Mouse (Mus musculus) neural tube, embryonic 15.5 days (tissue): ENCODE measurements around the gene Ehd3. TPM values are rescaled to one million over a fixed set of nuclear protein-coding genes. Genes with fewer than 3 reads are reported as not detected.

Experiments
- ATAC-seq: fragments of 200-750 bp; cut with Nextera tagmentation; 2 replicates; pipeline ENCODE4 v1.8.0; 2017; ENCODE audit warnings: mild to moderate bottlenecking, moderate TSS enrichment, moderate library complexity; ENCODE audit not compliant: low FRiP score
- H3K27ac ChIP-seq: fragments of 300-500 bp; sonication (generic); replicated peaks from 2 replicates; pipeline ENCODE4 v1.5.1; 2015; ENCODE audit warnings: mild to moderate bottlenecking, inconsistent platforms
- H3K27me3 ChIP-seq: fragments of 300-500 bp; sonication (generic); replicated peaks from 2 replicates; pipeline ENCODE4 v1.6.1; 2015; ENCODE audit warnings: inconsistent platforms
- H3K36me3 ChIP-seq: fragments of 300-500 bp; sonication (generic); 2 replicates; pipeline ENCODE4 v1.6.1; 2015; ENCODE audit warnings: inconsistent platforms
- H3K4me1 ChIP-seq: fragments of 300-500 bp; sonication (generic); 2 replicates; pipeline ENCODE4 v1.6.1; 2015; ENCODE audit warnings: inconsistent platforms
- H3K4me2 ChIP-seq: fragments of 300-500 bp; sonication (generic); 2 replicates; pipeline ENCODE4 v1.6.1; 2015; ENCODE audit warnings: inconsistent platforms, mild to moderate bottlenecking, moderate library complexity
- H3K4me3 ChIP-seq: fragments of 300-500 bp; sonication (generic); replicated peaks from 2 replicates; pipeline ENCODE4 v1.5.1; 2015; ENCODE audit warnings: mild to moderate bottlenecking, inconsistent platforms
- H3K9ac ChIP-seq: fragments of 300-500 bp; sonication (generic); replicated peaks from 2 replicates; pipeline ENCODE4 v1.6.1; 2015; ENCODE audit warnings: mild to moderate bottlenecking, inconsistent platforms
- H3K9me3 ChIP-seq: fragments of 300-500 bp; sonication (generic); replicated peaks from 2 replicates; pipeline ENCODE4 v1.6.1; 2016; ENCODE audit warnings: inconsistent platforms
- WGBS: fragments of 180-500 bp; shearing (Covaris S2); methylation state at CpG from one replicate; pipeline ENCODE4 v1.1.7; 2015; ENCODE audit warnings: mixed read lengths; 5-methylcytosine and 5-hydroxymethylcytosine counted together
- polyA plus RNA-seq: library from polyadenylated mRNA; unstranded; fragments of >200 nt; fragmentation: Nextera tagmentation; extraction: Ambion mirVana; gene quantifications from 2 replicates; pipeline ENCODE4 v1.2.1, GENCODE M21; 2015

The Ehd3 gene
- polyA plus RNA-seq, 1 experiment from 2014 or later = 24.5 TPM

- ATAC-seq = no peak
- WGBS = 77% methylated on average over 4 of the region's 4 CpGs
Observed at GRCm38 (mm10) chr17:73853717-73854116, 49.8 kb downstream of the Ehd3 start.

GRCm38 (mm10) chr17:73869008-73869685, 65.2 kb downstream of the Ehd3 start:
- Histone ChIP-seq H3K4me2 (no peak overlapping the region), H3K27ac (no peak overlapping the region), H3K9me3 (no peaks in the 10 kb centered on the region), H3K27me3 (no peaks in the 10 kb centered on the region), H3K9ac (no peak overlapping the region), H3K36me3 (no peaks in the 10 kb centered on the region), H3K4me1 (no peaks in the 10 kb centered on the region), H3K4me3 (no peak overlapping the region)
- WGBS = 96% methylated on average over 9 of the region's 9 CpGs
- no peak for ATAC-seq

More at GRCm38 (mm10) chr17:73853717-73854116, 49.8 kb downstream of the Ehd3 start:
- no peaks in the 10 kb centered on the region for H3K27me3 ChIP-seq
- no peaks in the 10 kb centered on the region for H3K9me3 ChIP-seq
- H3K9ac ChIP-seq = no peak overlapping the region
- no peak overlapping the region for H3K27ac ChIP-seq
- no peaks in the 10 kb centered on the region for H3K36me3 ChIP-seq
- H3K4me3 ChIP-seq = no peak overlapping the region
- no peaks in the 10 kb centered on the region for H3K4me1 ChIP-seq
- H3K4me2 ChIP-seq = no peak overlapping the region

- ATAC-seq = no peak
- H3K27ac ChIP-seq = no peak overlapping the region
- H3K4me2 ChIP-seq = no peak overlapping the region
- WGBS = 94% methylated on average over 14 of the region's 14 CpGs
- H3K4me3 ChIP-seq = no peak overlapping the region
- no peaks in the 10 kb centered on the region for H3K36me3 ChIP-seq
- no peak overlapping the region for H3K9ac ChIP-seq
- no peaks in the 10 kb centered on the region for H3K4me1 ChIP-seq
- no peaks in the 10 kb centered on the region for H3K9me3 ChIP-seq
- no peaks in the 10 kb centered on the region for H3K27me3 ChIP-seq
Observed at GRCm38 (mm10) chr17:73870956-73871605, 67.1 kb downstream of the Ehd3 start.

GRCm38 (mm10) chr17:73875268-73875667, 71.3 kb downstream of the Ehd3 start:
- Histone ChIP-seq H3K9ac (no peak overlapping the region), H3K4me2 (no peak overlapping the region), H3K27me3 (no peaks in the 10 kb centered on the region), H3K36me3 (no peaks in the 10 kb centered on the region), H3K9me3 (no peaks in the 10 kb centered on the region), H3K4me3 (no peak overlapping the region), H3K27ac (no peak overlapping the region), H3K4me1 (no peaks in the 10 kb centered on the region)
- no peak for ATAC-seq
- WGBS = 91% methylated on average over 4 of the region's 4 CpGs

GRCm38 (mm10) chr17:73875674-73876073, 71.7 kb downstream of the Ehd3 start:
- H3K27ac ChIP-seq = no peak overlapping the region
- no peak overlapping the region for H3K4me2 ChIP-seq
- no peaks in the 10 kb centered on the region for H3K27me3 ChIP-seq
- no peaks in the 10 kb centered on the region for H3K36me3 ChIP-seq
- no peaks in the 10 kb centered on the region for H3K9me3 ChIP-seq
- WGBS = 94% methylated on average over 7 of the region's 7 CpGs
- H3K9ac ChIP-seq = no peak overlapping the region
- no peak overlapping the region for H3K4me3 ChIP-seq
- ATAC-seq = no peak
- H3K4me1 ChIP-seq = no peaks in the 10 kb centered on the region

GRCm38 (mm10) chr17:73879262-73879916, 75.5 kb downstream of the Ehd3 start:
- Histone ChIP-seq H3K4me2 (no peak overlapping the region), H3K9ac (no peak overlapping the region), H3K4me1 (peaks cover 5% of the 10 kb centered on the region), H3K4me3 (no peak overlapping the region), H3K9me3 (no peaks in the 10 kb centered on the region), H3K27ac (no peak overlapping the region), H3K36me3 (no peaks in the 10 kb centered on the region), H3K27me3 (no peaks in the 10 kb centered on the region)
- no peak for ATAC-seq
- WGBS = 87% methylated on average over 10 of the region's 10 CpGs

- H3K27ac ChIP-seq = no peak overlapping the region
- no peak overlapping the region for H3K9ac ChIP-seq
- ATAC-seq = no peak
- no peak overlapping the region for H3K4me3 ChIP-seq
- no peaks in the 10 kb centered on the region for H3K36me3 ChIP-seq
- no peak overlapping the region for H3K4me2 ChIP-seq
- H3K27me3 ChIP-seq = no peaks in the 10 kb centered on the region
- peaks cover 5% of the 10 kb centered on the region for H3K4me1 ChIP-seq
- 91% methylated on average over 6 of the region's 6 CpGs for WGBS
- no peaks in the 10 kb centered on the region for H3K9me3 ChIP-seq
Observed at GRCm38 (mm10) chr17:73880286-73880685, 76.4 kb downstream of the Ehd3 start.

- H3K4me1 ChIP-seq = peaks cover 5% of the 10 kb centered on the region
- H3K27me3 ChIP-seq = no peaks in the 10 kb centered on the region
- no peaks in the 10 kb centered on the region for H3K36me3 ChIP-seq
- WGBS = 77% methylated on average over 6 of the region's 6 CpGs
- no peak overlapping the region for H3K27ac ChIP-seq
- no peaks in the 10 kb centered on the region for H3K9me3 ChIP-seq
- H3K9ac ChIP-seq = no peak overlapping the region
- H3K4me2 ChIP-seq = no peak overlapping the region
- no peak overlapping the region for H3K4me3 ChIP-seq
- no peak for ATAC-seq
Observed at GRCm38 (mm10) chr17:73881295-73881694, 77.4 kb downstream of the Ehd3 start.

Other genes with a start within 250 kb of the Ehd3 start
- 25.3 and 28.9 TPM in 2 replicates for gene Galnt14, start 93.7 kb upstream of the Ehd3 start, polyA plus RNA-seq
- gene Xdh, start 146.1 kb downstream of the Ehd3 start, polyA plus RNA-seq = 0.47 and 1.5 TPM in 2 replicates
- 0.24 and 0.33 TPM in 2 replicates for gene Srd5a2, start 243.8 kb downstream of the Ehd3 start, polyA plus RNA-seq